Mouse (Mus musculus): ENCODE measurements around the gene Eif4e. TPM values are rescaled to one million over a fixed set of nuclear protein-coding genes. Genes with fewer than 3 reads are reported as not detected.

Gene Eif4e
- polyA plus RNA-seq, 1 experiment from 2014 or later = 311 TPM

- Histone ChIP-seq H3K4me2 (replicated peaks) (no peak overlapping the region), H3K4me3 (replicated peaks) (no peak overlapping the region), H3K27ac (replicated peaks) (no peak overlapping the region), H3K4me1 (no peaks in the 10 kb centered on the region), H3K9me3 (replicated peaks) (no peaks in the 10 kb centered on the region), H3K36me3 (no peaks in the 10 kb centered on the region), H3K27me3 (no peaks in the 10 kb centered on the region), H3K9ac (no peak overlapping the region)
- 82% methylated on average over 4 of the region's 4 CpGs for WGBS
- ATAC-seq (ENCODE audit: insufficient number of reproducible peaks, low FRiP score, low TSS enrichment, low read depth) = no peak
Observed at GRCm38 (mm10) chr3:138591002-138591401, 65.0 kb downstream of the Eif4e start.

GRCm38 (mm10) chr3:138591806-138592365 lies 65.9 kb downstream of the Eif4e start:
- Histone ChIP-seq H3K27ac (replicated peaks) (no peak overlapping the region), H3K27me3 (no peaks in the 10 kb centered on the region), H3K4me2 (replicated peaks) (no peak overlapping the region), H3K4me3 (replicated peaks) (no peak overlapping the region), H3K9me3 (replicated peaks) (no peaks in the 10 kb centered on the region), H3K4me1 (no peaks in the 10 kb centered on the region), H3K36me3 (no peaks in the 10 kb centered on the region), H3K9ac (no peak overlapping the region)
- ATAC-seq (ENCODE audit: insufficient number of reproducible peaks, low FRiP score, low TSS enrichment, low read depth) = no peak
- 78% methylated on average over 7 of the region's 7 CpGs for WGBS

- H3K36me3 ChIP-seq = no peaks in the 10 kb centered on the region
- no peak overlapping the region for H3K9ac ChIP-seq
- H3K4me3 ChIP-seq (replicated peaks) = no peak overlapping the region
- ATAC-seq (ENCODE audit: insufficient number of reproducible peaks, low FRiP score, low TSS enrichment, low read depth) = no peak
- H3K4me1 ChIP-seq = no peaks in the 10 kb centered on the region
- H3K27me3 ChIP-seq = no peaks in the 10 kb centered on the region
- H3K4me2 ChIP-seq (replicated peaks) = no peak overlapping the region
- WGBS = 83% methylated on average over 8 of the region's 8 CpGs
- no peak overlapping the region for H3K27ac ChIP-seq (replicated peaks)
- H3K9me3 ChIP-seq (replicated peaks) = no peaks in the 10 kb centered on the region
Observed at GRCm38 (mm10) chr3:138593131-138593530, 67.2 kb downstream of the Eif4e start.

GRCm38 (mm10) chr3:138593911-138594310 lies 67.9 kb downstream of the Eif4e start:
- no peaks in the 10 kb centered on the region for H3K27me3 ChIP-seq
- no peaks in the 10 kb centered on the region for H3K4me1 ChIP-seq
- H3K36me3 ChIP-seq = no peaks in the 10 kb centered on the region
- no peak overlapping the region for H3K27ac ChIP-seq (replicated peaks)
- 84% methylated on average over 7 of the region's 7 CpGs for WGBS
- H3K9ac ChIP-seq = no peak overlapping the region
- H3K4me3 ChIP-seq (replicated peaks) = no peak overlapping the region
- H3K9me3 ChIP-seq (replicated peaks) = no peaks in the 10 kb centered on the region
- no peak overlapping the region for H3K4me2 ChIP-seq (replicated peaks)
- ATAC-seq (ENCODE audit: insufficient number of reproducible peaks, low FRiP score, low TSS enrichment, low read depth) = no peak

- Histone ChIP-seq H3K9me3 (replicated peaks) (no peaks in the 10 kb centered on the region), H3K4me2 (replicated peaks) (no peak overlapping the region), H3K27ac (replicated peaks) (no peak overlapping the region), H3K4me3 (replicated peaks) (no peak overlapping the region), H3K36me3 (no peaks in the 10 kb centered on the region), H3K9ac (no peak overlapping the region), H3K27me3 (no peaks in the 10 kb centered on the region), H3K4me1 (no peaks in the 10 kb centered on the region)
- 86% methylated on average over 4 of the region's 4 CpGs for WGBS
- ATAC-seq (ENCODE audit: insufficient number of reproducible peaks, low FRiP score, low TSS enrichment, low read depth) = no peak
Observed at GRCm38 (mm10) chr3:138601076-138601475, 75.1 kb downstream of the Eif4e start.

- H3K27ac ChIP-seq (replicated peaks) = no peak overlapping the region
- H3K4me2 ChIP-seq (replicated peaks) = 0 out of 2 replicates have a peak overlapping the region, but pooled peaks have one; percentile 9
- H3K4me1 ChIP-seq = no peaks in the 10 kb centered on the region
- no peak overlapping the region for H3K4me3 ChIP-seq (replicated peaks)
- H3K36me3 ChIP-seq = no peaks in the 10 kb centered on the region
- ATAC-seq (ENCODE audit: insufficient number of reproducible peaks, low FRiP score, low TSS enrichment, low read depth) = 0 out of 2 replicates have a peak, but pooled peaks have one; percentile 4
- no peaks in the 10 kb centered on the region for H3K9me3 ChIP-seq (replicated peaks)
- no peaks in the 10 kb centered on the region for H3K27me3 ChIP-seq
- no peak overlapping the region for H3K9ac ChIP-seq
- WGBS = 45% methylated on average over 8 of the region's 8 CpGs
Observed at GRCm38 (mm10) chr3:138605132-138605531, 79.2 kb downstream of the Eif4e start.

GRCm38 (mm10) chr3:138608665-138609064 lies 82.7 kb downstream of the Eif4e start:
- 79% methylated on average over 5 of the region's 5 CpGs for WGBS
- no peak overlapping the region for H3K9ac ChIP-seq
- H3K4me3 ChIP-seq (replicated peaks) = no peak overlapping the region
- no peak for ATAC-seq (ENCODE audit: insufficient number of reproducible peaks, low FRiP score, low TSS enrichment, low read depth)
- no peaks in the 10 kb centered on the region for H3K36me3 ChIP-seq
- H3K27ac ChIP-seq (replicated peaks) = no peak overlapping the region
- H3K9me3 ChIP-seq (replicated peaks) = no peaks in the 10 kb centered on the region
- H3K4me2 ChIP-seq (replicated peaks) = no peak overlapping the region
- H3K4me1 ChIP-seq = peaks cover 4% of the 10 kb centered on the region; the same call in 1 of the 2 replicates
- H3K27me3 ChIP-seq = no peaks in the 10 kb centered on the region

MicroRNAs within 50 kb of the gene (microRNA counts, 519-probe panel; counts per million panel counts)
- 1,437 counts per million, percentile 10 among the panel's probes with 10 or more counts for microRNA mmu-miR-1956

Small RNAs within 50 kb of the gene (microRNA-seq; reads per million reads assigned to microRNA genes)
- not detected for gene Mir1956 (ENCODE audit: borderline number of aligned reads)

Other genes with a start within 250 kb of the Eif4e start
- gene Adh6a, start 212.9 kb upstream of the Eif4e start, polyA plus RNA-seq (2015; fragmentation: Nextera tagmentation; extraction: Ambion mirVana) = 0.40 TPM in 1 of 2 replicates, not detected in the other
- gene Adh6b, start 184.4 kb upstream of the Eif4e start, polyA plus RNA-seq (2015; fragmentation: Nextera tagmentation; extraction: Ambion mirVana) = 1.2 and 1.3 TPM in 2 replicates
- gene Adh4, start 110.7 kb upstream of the Eif4e start, polyA plus RNA-seq (2015; fragmentation: Nextera tagmentation; extraction: Ambion mirVana) = not detected in 2 replicates
- 157 and 161 TPM in 2 replicates for gene Adh5, start 83.1 kb upstream of the Eif4e start, polyA plus RNA-seq (2015; fragmentation: Nextera tagmentation; extraction: Ambion mirVana)
- 38.0 and 40.3 TPM in 2 replicates for gene Metap1, start 36.7 kb upstream of the Eif4e start, polyA plus RNA-seq (2015; fragmentation: Nextera tagmentation; extraction: Ambion mirVana)
- 42.7 and 43.2 TPM in 2 replicates for gene Tspan5, start 216.0 kb downstream of the Eif4e start, polyA plus RNA-seq (2015; fragmentation: Nextera tagmentation; extraction: Ambion mirVana)

Data from embryonic facial prominence, embryonic 15.5 days (tissue).